Mouse (Mus musculus) erythroblast, embryonic 14.5 days (primary cell): ENCODE data around the gene C2. TPM values are rescaled to one million over a fixed set of nuclear protein-coding genes. Genes with fewer than 3 reads are reported as not detected.

Experiments used
- H3K27me3 ChIP-seq: 2 replicates; pipeline ENCODE4 v1.6.1; 2012; ENCODE audit warnings: inconsistent platforms; ENCODE audit not compliant: control insufficient read depth
- H3K36me3 ChIP-seq: 2 replicates; pipeline ENCODE4 v1.6.1; 2012; ENCODE audit warnings: mild to moderate bottlenecking, inconsistent platforms; ENCODE audit not compliant: control insufficient read depth
- H3K4me1 ChIP-seq: 2 replicates; pipeline ENCODE4 v1.6.1; 2012; ENCODE audit warnings: inconsistent platforms; ENCODE audit not compliant: control insufficient read depth
- H3K4me3 ChIP-seq: replicated peaks from 2 replicates; pipeline ENCODE3; 2012; ENCODE audit warnings: moderate library complexity, mild to moderate bottlenecking, inconsistent platforms
- H3K9me3 ChIP-seq: 2 replicates; pipeline ENCODE4 v1.6.1; 2012; ENCODE audit warnings: low read length, inconsistent platforms, mixed read lengths; ENCODE audit not compliant: control insufficient read depth
- GATA1 ChIP-seq: IDR thresholded peaks from 2 replicates; pipeline ENCODE4 v1.6.1; 2012; ENCODE audit warnings: low read length, inconsistent platforms, mixed read lengths
- TAL1 ChIP-seq: IDR thresholded peaks from 3 replicates; pipeline ENCODE4 v1.6.1; 2012; ENCODE audit warnings: low read length, inconsistent platforms, mixed read lengths
- polyA plus RNA-seq: library from polyadenylated mRNA; stranded (reverse); fragments of >175 nt; gene quantifications from 2 replicates; pipeline ENCODE4 v1.2.3, GENCODE M21; 2012

The C2 gene
- polyA plus RNA-seq, 1 experiment = 0.13 TPM

- Histone ChIP-seq H3K27me3 (peaks cover 2% of the 10 kb centered on the region; the same call in 1 of the 2 replicates), H3K4me3 (peak overlapping the region; percentile 73), H3K4me1 (peaks cover 52% of the 10 kb centered on the region), H3K9me3 (no peaks in the 10 kb centered on the region), H3K36me3 (peaks cover 18% of the 10 kb centered on the region)
- TF ChIP-seq TAL1 (no peak), GATA1 (no peak)
Observed at GRCm38 (mm10) chr17:34899053-34899889, 1.2 kb upstream of the C2 start.

DNA sequence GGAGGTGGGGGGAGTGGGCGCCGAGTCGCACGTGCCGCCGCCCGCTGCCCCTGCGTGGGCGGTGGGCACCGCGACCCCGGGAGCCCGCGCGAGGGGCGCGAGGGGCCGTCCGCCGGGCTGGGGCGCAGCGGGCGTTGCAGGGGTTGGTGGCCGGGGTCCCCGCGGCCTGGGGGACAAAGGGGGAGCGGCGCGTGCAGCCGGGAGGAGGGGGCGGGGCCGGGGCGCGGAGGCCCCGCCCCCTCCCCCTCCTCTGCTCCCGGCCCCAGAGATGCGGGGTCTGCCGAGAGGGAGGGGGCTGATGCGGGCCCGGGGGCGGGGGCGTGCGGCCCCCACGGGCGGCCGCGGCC lies 614 bp upstream of the C2 start:
- peak overlapping the region; percentile 73 for H3K4me3 ChIP-seq
- H3K36me3 ChIP-seq = peaks cover 16% of the 10 kb centered on the region
- peaks cover 2% of the 10 kb centered on the region; the same call in 1 of the 2 replicates for H3K27me3 ChIP-seq
- no peaks in the 10 kb centered on the region for H3K9me3 ChIP-seq
- peaks cover 58% of the 10 kb centered on the region for H3K4me1 ChIP-seq
- no peak for TF ChIP-seq TAL1
- TF ChIP-seq GATA1 = no peak

DNA sequence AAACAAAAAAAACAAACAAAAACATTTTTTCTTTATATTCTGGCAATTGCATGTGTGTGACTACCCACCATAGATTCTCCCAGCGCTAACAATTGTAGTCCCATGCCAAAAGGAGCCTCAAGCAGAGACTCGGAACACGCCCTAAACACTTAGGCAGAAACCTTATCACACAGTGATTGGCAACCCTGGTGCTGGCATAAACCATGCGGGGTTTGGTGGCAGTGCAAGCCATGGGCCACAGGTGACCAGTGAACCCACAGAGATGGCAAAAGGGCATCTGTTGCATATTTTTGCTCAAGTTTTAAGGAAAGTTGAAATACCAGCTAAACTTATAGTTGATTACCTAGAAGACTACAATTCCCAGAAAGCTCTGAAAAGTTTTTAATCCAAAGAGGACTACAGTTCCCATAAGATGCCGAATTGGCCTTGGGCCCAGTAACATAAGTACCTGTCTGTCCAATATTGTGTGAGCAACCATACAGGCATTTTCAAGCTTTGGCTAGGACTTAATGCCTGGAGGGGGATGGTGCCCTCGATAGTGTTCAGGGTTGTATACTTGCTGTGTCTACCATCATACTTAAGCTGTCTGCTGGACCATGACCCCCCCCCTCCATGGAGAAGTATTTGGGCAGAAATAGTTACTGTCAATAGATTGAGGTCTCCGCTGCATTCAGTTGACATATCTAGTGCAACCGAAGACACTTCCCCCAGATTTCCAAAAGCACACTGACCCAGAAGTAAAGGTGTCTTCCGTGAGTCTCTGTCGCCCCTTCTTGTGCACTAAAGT lies 499 bp downstream of the C2 start:
- Histone ChIP-seq H3K4me3 (peak overlapping the region; percentile 73), H3K4me1 (peaks cover 68% of the 10 kb centered on the region), H3K9me3 (no peaks in the 10 kb centered on the region), H3K27me3 (peaks cover 2% of the 10 kb centered on the region; the same call in 1 of the 2 replicates), H3K36me3 (peaks cover 4% of the 10 kb centered on the region)
- TF ChIP-seq TAL1 = no peak
- no peak for TF ChIP-seq GATA1

DNA sequence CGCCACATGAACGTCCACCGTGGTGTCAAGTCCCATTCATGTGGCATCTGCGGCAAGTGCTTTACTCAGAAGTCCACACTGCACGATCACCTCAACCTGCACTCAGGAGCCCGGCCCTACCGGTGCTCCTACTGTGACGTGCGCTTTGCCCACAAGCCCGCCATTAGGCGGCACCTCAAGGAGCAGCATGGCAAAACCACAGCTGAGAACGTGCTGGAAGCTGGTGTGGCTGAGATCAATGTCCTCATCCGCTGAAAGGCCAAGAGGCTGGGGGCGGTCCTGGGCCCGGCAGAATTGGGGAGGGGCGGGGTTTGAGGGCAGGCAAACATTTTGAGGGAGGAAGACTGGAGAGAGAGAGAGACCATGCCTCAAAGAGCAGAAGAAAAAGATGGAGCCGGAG lies 1.7 kb downstream of the C2 start:
- Histone ChIP-seq H3K9me3 (no peaks in the 10 kb centered on the region), H3K4me3 (no peak overlapping the region), H3K27me3 (peaks cover 2% of the 10 kb centered on the region; the same call in 1 of the 2 replicates), H3K36me3 (peaks cover 3% of the 10 kb centered on the region), H3K4me1 (peaks cover 72% of the 10 kb centered on the region)
- TF ChIP-seq GATA1 = no peak
- no peak for TF ChIP-seq TAL1

DNA sequence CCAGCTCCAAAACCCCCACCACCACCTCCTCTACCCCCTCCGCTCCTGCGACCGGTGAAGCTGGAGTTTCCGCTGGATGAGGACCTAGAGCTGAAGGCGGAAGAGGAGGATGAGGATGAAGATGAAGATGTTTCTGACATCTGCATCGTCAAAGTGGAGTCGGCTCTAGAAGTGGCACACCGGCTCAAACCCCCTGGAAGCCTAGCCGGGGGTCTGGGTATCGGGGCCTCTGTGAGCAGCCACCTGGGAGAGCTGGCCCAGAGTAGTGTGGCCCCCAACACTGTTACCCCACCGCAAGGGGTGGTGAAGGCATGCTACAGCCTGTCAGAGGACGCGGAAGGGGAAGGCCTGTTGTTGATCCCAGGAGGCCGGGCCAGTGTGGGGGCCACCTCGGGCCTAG lies 2.3 kb downstream of the C2 start:
- H3K9me3 ChIP-seq = no peaks in the 10 kb centered on the region
- H3K4me1 ChIP-seq = peaks cover 74% of the 10 kb centered on the region
- peaks cover 2% of the 10 kb centered on the region; the same call in 1 of the 2 replicates for H3K27me3 ChIP-seq
- no peak overlapping the region for H3K4me3 ChIP-seq
- TF ChIP-seq GATA1 = no peak
- TF ChIP-seq TAL1 = no peak
- H3K36me3 ChIP-seq = peaks cover 3% of the 10 kb centered on the region

DNA sequence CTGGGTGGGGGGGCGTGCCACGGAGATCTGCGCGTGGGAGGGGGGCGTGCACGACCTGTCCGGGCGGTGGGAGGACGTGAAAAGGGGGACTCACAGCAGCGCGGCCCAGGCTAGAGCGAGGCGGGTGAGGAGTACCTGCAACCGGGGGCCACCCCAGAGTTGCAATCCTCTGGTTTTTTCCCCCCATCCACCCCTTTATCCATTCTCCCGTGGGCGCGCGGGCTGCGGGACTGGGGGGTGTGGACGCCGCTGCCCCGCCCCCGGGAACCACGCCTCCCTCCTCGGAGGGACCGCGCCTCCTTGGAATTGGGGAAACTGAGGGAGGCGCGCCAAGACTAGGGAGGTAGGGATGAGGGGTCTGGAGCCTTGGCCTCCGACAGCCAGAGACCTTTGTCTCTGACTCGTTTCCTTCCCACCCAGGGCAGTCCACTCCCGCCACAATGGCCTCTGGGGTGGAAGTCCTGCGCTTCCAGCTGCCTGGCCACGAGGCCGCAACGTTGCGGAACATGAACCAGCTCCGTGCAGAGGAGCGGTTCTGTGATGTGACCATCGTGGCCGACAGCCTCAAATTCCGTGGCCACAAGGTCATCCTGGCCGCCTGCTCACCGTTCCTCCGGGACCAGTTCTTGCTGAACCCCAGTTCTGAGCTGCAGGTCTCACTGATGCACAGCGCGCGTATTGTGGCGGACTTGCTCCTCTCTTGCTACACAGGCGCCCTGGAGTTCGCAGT lies 3.1 kb downstream of the C2 start:
- peaks cover 2% of the 10 kb centered on the region; the same call in 1 of the 2 replicates for H3K27me3 ChIP-seq
- H3K36me3 ChIP-seq = peaks cover 3% of the 10 kb centered on the region
- H3K4me1 ChIP-seq = peaks cover 77% of the 10 kb centered on the region
- TF ChIP-seq TAL1 (no peak), GATA1 (no peak)
- H3K4me3 ChIP-seq = peak overlapping the region; percentile 69
- no peaks in the 10 kb centered on the region for H3K9me3 ChIP-seq

GRCm38 (mm10) chr17:34894074-34894597 lies 3.9 kb downstream of the C2 start:
- Histone ChIP-seq H3K4me3 (peak overlapping the region; percentile 69), H3K36me3 (peaks cover 3% of the 10 kb centered on the region), H3K4me1 (peaks cover 71% of the 10 kb centered on the region), H3K27me3 (peaks cover 2% of the 10 kb centered on the region; the same call in 1 of the 2 replicates), H3K9me3 (no peaks in the 10 kb centered on the region)
- TF ChIP-seq TAL1 = peak; percentile 73
- TF ChIP-seq GATA1 = peak; percentile 21; the same call in 1 of the 2 replicates

DNA sequence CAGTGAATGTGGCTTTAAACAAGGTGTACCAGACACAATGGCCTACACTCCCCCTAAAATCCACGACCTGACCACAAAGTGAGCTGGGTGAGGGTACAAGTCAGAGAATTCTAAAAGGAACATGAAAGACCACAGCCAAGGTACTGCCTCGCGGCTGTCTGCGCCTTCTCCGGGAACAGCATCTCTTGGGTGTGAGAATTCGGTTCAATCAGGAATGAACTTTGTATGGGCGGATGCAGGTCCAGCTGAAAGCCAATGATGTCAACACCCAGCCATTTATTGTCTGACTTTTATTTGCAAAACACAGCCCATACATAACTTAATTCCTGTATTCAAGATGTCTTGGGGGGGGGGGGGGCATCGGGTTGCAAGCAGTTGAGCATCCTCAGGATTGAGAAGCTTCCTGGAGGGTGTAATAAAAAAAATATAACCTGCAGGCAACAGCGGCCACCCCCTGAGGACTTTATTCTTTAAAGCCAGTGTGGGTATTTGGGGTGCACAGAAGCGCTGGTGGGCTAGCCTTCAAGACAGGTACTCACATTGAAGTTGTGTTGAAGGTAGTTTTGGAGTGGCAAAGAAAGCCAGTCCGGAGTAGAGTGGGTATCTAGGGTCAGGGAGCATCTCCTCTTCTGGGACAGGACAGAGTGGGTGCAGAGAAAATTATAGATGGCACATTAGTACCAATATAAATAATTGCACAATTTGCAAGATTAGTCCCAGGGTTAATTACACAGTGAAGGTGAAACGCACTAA lies 4.8 kb downstream of the C2 start:
- Histone ChIP-seq H3K4me3 (peak overlapping the region; percentile 69), H3K4me1 (peaks cover 62% of the 10 kb centered on the region), H3K36me3 (peaks cover 3% of the 10 kb centered on the region), H3K9me3 (no peaks in the 10 kb centered on the region), H3K27me3 (peaks cover 2% of the 10 kb centered on the region; the same call in 1 of the 2 replicates)
- no peak for TF ChIP-seq GATA1
- TF ChIP-seq TAL1 = no peak
